Mouse (Mus musculus) frontal cortex, adult 2 months (tissue): ENCODE results near the gene Gstp2. TPM values are rescaled to one million over a fixed set of nuclear protein-coding genes. Genes with fewer than 3 reads are reported as not detected.

Experiments used
- DNase-seq, 2 experiments: peaks; one replicate each; pipeline ENCODE4 v3.0.0; 2022; ENCODE audit warnings: low spot score in 1 of 2; ENCODE audit errors: extremely low spot score in 1 of 2
- polyA plus RNA-seq: library from polyadenylated mRNA; depleted of rRNA; stranded (reverse); fragments of >200 nt; gene quantifications from 2 replicates; pipeline ENCODE4 v1.2.3, GENCODE M21; 2012; rRNA removed

Gene Gstp2
- 5.1 and 14.7 TPM in 2 replicates for polyA plus RNA-seq

DNA sequence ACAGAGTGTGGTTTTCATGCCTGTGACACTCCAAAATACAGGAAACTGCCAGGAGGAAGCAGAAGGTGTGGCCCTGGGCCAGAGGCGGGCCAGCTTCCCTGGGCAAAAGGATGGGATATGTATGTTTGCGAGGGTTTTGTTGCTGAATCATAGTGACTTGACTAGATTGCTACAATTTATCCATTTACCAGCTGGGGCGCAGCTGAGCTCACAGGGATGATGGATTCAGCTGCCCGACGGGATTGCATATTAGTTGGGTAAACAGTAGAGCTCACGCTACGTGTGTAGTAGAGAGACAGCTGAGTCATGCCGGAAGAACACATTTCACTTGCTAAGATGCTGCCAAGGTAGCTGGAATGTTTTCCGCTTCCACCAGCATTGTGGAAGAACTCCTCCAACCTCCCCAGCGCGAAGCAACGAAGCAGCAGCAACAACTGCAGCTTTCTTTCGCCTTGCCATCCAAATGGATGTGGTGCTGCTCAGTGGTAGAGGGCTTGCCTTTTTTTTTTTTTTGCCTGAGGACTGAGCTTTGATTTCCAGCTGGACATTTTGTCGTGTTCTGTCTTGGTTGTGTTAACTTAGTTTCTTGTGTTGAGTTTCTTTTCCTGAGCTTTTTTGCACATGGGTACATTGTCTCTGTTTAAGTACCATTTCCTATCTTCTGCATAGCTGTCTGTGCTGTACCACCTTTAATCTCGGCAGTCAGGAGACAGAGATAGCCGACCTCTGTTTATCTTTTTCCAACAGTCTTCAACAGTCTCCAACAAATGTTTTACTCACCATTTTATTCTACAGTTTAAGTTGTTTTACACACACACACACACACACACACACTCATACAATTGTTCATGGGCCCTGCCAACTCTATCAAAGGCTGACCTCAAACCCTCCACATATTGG lies at the start of gene Gstp2:
TSS of gene Gstp2 (minus strand) at position 58 of the 900 bp plus-strand sequence.
- peak; percentile 85 to 90 for DNase-seq

DNA sequence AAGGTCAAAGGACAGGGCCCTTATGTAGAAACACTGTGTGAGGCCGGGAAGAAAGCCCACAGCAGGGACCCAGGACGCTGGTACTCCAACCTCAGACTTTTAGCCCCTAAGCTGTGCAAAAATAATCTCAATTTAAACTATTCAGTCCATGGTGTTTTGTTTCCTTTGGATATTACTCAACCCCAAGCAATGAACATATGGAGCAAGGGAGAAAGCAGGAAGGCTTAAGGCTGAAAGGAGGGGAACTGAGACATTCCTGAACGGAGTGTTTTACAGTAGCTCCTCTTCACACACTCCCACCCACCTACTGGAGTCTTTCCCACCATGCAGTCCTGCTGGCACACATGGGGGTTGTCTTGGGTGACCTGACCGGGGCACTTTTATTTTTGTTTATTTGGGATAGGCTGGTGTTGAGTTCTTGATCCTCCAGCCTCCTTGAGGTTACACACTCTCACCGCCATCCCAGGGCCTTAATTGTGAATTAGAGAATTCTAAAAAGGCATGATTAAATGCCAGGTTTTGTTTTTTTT lies 49.0 kb upstream of the Gstp2 start:
- DNase-seq, result no peak

DNA sequence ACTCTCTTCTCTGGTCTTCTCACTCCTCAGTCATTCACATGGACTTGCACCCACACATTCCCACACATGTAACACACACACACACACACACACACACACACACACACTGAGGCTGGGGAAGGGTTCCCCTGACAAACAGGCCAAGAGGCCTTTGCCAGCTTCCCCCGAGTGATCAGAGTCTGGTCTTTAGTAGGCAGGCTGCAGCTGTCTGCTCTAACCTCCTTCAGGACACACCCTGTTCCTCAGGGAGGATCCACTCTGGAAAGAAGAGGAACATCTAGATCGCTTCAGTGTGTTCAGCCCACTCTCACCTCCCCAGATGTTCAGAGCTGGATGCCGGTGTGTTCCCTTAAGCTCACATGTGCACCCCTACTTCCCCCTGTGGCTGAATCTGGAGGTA lies 48.5 kb upstream of the Gstp2 start:
- no peak for DNase-seq

DNA sequence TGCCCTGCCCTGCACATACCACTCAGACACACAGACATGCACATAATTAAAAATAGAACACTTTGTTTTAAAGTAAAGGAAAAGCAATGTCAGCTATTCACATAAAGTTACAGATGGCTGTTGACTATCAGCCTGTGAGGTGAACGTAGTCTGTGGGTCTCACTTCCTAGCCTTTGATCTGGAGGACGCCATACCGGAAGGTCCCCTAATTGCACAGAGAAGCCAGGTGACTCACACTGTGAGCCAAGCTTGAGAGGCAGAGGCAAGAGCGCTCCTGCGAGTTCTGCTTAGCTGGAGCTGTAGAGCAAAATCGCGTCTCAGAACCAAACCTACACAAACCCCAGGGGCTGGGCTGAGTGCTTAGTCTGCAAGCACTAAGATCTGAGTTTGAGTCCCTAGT lies 47.9 kb upstream of the Gstp2 start:
- no peak for DNase-seq

DNA sequence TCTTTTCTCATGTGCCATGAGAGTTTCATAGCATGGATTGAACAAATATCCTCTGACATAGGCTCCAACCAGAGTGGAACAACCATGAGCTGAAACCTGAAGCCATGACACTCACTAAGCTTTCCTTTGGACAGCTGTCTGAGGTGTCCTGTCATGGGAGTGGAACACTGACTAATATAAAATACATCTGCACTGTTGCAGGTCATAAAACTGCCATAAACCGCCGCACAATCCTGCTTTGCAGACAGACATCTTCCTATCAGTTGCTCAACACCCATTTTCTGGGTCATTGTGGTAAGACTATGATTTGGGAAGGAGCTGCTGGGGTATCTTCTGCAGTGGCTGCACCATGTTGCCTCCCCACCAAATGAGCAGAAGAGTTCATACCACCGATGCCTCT lies 46.9 kb upstream of the Gstp2 start:
- DNase-seq, result no peak

DNA sequence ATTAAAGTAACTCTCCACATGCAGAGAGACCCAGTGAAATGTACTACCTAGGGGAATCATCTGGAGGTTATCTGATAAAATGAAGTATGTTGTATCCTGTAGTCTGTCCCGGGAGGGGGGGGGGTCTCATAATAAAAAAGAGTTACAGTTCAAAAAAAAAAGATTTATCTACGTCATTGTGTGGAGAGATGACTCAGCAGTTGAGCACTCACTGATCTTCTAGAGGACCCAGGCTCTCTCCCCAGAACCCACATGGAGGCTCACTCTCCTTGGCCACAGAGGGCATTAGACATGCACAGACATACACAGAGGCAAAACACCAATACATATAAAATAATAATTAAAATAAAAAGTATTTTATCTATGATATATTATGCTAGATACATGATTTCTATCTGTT lies 45.6 kb upstream of the Gstp2 start:
- DNase-seq, result no peak

DNA sequence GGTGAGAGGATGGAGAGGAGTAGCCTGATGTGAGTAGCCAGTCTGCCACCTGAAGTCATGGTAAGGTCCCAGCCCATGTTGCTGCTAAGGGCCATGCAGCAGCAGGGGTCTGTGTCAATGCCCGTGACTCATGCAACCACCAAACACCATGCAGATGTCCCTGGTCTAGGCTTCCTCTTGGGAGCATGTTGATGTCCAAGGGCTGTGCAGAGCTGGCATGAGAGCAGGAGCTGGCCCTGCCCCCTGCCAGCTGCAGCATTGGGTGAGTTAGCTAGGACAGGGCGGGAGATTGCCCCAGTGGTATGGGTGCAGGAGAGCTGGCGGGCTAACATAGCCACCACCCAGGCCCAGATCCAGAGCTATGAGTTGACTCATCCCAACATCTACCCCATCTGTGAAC lies 44.6 kb upstream of the Gstp2 start:
- no peak for DNase-seq

DNA sequence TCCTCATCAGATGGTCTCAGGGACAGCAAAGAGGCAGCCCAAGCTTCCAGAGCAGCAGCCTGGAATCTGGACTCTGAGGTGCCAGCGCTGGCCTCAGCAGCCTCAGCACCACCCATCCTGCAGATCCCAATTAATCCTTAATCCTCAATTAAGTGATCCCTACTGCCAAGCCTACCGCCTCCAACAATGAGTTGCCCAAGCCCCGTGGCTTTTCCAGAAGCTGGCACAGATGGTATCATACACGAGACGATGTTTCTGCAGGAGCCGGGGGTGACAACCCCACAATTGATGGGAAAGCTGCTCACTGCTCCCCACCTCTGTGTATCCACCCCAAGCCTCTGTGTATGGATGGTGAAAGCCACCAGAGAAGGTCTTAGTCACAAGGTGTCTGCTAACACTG lies 43.3 kb upstream of the Gstp2 start:
- no peak for DNase-seq

DNA sequence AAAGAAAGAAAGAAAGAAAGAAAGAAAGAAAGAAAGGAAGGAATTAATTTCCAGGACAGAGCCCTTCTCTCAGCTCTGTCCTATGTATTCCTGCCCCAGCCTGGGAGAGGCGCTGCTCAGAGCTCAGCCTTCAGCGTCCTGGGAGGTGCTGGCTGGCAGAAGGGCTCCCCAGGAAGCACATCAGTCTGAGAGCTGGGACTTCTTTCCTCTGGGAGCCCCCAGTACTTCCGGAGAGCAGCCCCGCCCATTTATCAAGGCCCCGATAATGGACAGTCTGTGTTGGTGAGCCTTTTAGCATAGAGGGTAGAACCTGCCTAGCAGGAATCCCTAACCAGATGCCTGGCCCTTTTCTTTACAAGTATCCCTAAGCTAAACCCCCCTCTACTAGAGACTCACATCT lies 42.3 kb upstream of the Gstp2 start:
- DNase-seq, result no peak

DNA sequence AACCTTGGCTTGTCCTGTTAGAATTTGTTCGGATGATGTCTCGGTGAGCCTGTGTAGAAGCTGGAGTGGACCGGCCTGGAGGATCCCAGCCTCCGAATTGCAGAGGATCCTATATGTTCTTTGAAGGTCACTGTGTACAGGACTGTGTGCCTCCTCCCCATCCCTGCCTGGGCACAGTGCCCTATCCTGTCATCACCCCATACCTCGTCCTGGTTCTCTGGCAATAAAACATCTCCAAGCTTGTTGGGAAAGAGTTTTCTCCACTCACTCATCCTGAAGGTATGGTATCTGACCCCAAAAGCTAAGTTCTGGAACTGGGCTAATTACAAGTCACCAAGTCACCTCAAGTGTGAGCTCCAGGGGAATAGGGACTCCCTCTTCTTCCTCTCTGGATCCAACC lies 41.3 kb upstream of the Gstp2 start:
- DNase-seq, result no peak

DNA sequence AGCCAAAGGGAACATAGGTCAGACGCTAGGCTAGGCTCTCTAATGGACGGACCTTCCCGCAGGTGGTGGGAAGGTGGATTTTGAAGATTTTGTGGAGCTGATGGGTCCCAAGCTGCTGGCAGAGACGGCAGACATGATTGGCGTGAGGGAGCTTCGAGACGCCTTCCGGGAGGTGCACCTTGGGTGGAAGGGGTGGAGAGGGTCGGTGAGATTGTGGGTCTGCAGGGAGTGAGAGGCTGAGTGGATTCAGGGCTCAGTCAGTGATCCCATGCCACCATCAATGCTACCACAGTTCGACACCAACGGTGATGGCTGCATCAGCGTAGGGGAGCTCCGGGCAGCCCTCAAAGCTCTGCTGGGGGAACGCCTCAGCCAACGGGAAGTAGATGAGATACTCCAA lies 40.3 kb upstream of the Gstp2 start:
- DNase-seq, result no peak

DNA sequence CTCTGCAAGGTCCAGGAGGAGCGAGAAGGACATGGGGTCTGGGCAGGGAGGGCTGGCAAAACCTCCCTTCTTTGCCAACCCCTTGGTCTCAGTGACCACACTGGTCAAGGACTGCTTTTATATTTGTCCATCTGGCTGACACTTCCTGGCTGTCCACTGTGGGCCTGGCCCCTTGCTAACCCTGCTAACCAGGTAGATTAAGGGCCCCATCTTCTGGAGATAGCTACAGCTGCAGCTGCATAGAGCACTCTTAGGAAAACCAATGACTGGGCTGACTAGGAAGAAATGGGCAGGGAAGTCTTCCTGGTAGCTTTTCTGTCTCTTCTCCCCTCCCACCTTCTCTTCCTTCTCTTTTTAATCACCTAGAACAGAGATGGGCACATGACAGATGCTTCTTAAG lies 39.2 kb upstream of the Gstp2 start:
- DNase-seq, result no peak

DNA sequence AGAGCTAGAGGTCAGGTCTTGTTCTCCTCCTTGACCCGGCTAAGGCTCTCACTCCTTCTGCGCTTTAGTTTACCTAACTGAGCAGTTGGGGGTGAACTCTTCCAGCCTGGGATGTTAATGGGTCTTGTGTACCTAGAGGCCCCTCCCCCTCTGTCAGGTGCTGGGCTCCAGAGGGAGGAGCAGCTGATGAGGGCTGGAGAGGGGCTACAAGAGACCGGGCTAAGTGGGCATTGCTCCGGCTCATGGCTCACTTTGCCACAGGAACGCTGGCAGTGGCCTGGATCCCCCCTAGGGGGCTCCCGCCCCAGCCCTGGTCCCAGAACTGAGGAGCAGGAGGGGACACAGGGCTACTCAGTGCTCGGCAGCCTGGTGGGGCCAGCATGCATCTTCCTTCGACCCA lies 38.0 kb upstream of the Gstp2 start:
- DNase-seq, result no peak

DNA sequence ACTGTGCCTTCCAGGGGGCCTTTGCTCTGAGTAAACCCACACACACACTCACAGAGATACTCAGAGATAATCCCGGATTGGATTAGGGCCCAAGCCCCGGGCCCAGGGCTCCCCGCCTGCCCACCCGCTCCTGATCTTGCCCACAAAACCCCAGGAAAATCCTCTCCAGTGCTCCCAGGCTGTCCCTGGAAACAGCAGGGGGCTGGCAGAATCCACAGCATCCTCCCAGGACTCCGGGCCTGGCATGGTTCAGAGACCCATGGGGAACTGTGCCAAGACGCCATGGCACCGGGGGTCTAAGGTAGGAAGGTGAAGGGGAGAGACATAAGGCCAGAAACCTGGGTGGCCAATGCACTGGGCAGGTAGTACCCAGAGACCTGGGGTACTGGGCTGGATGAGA lies 37.5 kb upstream of the Gstp2 start:
- no peak for DNase-seq

DNA sequence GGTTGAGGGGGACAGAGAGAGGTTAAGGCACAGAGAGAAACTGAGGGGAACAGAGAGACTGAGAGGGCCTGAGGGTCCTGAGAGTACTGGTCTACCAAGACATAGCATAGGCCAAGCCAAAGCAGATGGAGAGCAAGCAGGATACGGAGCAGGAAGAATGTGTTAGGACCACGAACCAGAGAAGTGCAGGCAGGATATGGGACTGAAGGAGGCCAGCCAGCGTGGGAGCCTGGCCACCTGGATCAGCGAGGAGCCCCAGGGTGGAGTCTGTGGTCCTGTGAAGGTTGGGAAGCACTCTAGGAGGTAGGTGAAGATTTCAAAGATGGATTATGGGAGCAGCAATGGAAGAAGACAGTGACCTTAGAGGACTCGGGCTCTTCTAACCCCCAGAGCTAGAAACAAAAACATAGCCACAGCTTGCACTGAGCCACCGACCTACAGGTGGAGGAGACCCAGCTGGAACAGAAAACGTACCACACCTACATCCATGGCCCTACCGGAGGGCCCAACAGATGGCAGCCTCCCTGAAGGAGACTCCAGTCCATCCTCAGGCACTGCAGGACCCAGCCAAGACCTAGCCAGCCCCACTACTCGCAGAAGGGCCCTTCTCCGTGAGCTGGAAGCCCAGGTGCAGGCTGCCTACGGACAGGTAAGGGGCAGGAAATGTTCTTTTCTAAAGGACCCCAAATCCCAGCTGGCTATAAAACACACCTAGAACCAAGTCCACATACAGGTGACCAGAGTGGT lies 36.6 kb upstream of the Gstp2 start:
- DNase-seq, result no peak

DNA sequence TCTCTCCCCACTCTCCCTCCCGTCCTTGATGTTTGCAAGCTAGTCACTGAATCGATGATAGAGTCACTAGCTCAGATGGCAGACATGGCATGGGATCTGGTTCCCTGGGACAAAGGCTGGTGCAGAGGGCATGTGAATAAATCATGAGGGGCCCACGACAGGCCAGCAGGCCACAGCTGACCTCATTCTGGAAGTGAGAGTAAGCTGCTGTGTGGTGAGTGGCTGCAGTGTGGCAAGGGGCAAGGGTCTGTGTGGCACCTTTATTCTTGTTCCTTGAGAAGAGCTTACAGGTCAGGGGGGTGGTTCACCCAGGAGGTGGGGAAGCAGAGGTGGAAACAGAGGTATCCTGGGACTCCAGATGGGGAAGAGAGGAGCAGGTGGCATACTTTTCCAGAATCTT lies 35.6 kb upstream of the Gstp2 start, which contains the start of gene Cabp2:
TSS of gene Cabp2 (plus strand) at position 185 of the 400 bp plus-strand sequence.
- DNase-seq, result no peak

DNA sequence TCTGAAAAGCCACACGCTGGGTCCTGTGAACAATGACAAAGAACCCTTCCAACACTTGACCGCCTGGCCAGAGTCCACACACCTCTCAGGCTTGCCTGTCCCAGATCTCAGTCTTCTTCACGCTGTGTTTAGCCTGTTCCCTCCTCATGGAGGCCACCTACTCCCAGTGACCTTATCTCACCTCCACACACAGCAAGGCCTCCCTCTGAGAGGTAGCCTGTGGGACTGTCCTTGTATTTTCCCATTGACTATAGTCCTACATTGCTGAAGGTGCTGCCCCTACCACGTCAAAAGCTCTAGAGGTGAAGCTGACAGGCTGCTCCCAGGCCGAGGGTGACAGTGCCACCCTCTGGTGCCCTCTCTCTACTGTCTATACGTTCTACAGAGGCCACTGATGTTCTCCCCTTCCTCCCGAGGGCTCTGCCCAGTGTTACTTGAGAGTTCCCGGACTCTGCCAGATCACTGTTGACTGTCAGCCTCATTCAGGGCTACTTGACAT lies 34.7 kb upstream of the Gstp2 start:
- DNase-seq, result no peak

DNA sequence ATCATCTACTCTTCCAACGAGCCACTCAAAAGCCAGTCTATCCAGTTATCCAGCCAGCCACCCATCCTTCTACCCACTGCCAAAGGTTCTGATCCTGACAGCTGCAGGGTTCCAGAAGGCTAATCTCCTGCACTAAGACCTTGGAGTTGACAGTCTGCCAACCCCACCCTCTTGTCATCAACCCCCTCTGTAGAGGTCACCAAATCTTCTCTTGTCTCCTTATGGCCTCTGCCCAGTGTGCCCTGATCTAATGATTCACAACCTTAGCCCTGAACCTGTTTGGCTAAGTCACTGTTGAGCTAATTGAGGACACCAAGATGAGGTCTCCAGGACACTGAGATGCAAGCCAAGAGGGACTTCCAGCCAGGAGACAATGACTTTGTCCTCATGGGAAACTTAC lies 33.8 kb upstream of the Gstp2 start:
- DNase-seq, result no peak

DNA sequence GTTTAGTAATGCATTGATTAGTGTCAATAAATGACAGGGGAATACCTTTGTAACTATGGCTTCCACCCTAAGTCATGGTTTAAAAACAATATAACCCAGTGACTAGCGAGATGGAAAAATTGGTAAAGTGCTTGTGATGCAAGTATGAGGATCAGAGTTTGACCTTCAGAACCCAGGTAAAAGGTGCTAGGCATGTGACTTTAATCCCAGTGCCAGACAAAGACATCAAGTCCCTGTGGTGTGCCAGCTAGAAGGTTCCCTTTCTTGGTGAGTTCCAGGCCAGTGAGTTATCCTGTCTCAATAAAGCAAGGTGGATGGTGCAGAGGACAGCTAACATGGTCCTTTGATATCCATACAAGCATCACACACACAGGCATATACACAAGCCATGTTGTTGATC lies 29.7 kb upstream of the Gstp2 start:
- DNase-seq, result no peak

DNA sequence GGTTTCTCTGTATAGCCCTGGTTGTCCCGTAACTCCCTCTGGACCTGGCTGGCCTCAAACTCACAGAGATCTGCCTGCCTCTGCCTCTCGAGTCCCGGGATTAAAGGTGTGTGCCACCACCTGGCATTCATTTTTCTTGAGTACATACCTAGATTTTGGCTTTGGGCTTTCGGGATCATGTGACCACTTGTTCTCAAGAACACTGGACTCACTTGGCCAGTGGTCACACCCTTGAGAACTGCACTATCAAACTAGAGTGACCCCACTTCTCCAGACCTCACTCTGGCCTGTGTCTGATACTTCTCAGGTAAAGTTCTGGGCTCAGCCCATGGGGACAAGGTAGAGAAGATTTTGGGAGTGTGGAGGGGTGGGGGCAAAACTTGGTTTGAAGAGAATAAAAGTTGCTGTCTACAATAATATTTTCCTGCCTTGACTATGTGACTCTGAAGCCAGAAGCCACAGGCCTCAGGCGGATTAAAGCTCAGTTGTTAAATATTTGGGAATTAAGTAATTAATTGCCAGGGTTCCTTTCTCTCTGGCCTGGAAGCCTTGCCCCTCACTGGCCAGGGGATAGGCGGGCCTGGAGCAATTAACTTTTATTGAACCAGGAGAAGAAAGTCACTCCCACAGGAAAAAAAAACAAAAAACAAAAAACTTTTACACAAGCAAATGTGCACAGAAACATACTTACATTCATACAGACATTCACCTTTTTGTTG lies 27.0 kb upstream of the Gstp2 start:
- no peak for DNase-seq

DNA sequence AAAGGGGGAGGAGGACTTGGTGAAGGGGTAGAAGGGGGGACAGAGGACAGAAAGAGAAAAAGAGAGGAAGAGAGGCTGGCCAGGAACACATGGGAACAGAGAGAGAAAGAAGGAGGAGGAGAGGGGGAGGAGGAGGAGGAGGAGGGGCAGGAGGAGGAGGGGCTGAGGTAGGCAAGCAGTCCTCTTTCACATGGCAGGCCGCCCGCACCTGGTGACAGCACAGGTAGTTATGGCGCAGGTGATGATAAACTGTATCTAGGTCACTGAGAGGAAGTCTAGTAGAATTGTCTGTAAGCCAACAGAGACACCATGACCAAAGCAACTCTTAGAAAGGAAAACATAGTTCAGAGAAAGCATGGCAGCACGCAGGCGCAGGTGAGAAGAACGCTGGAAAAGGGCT lies 25.6 kb upstream of the Gstp2 start:
- DNase-seq, result no peak
